Mouse (Mus musculus) 3134 (cell line): ENCODE results near the gene Copz2.
"Not testable (repeated sequence)": the region's sequence is repeated elsewhere in the genome, so short reads cannot be mapped to it uniquely, and the experiment has no call there.

ENCODE experiments used
- DNase-seq: peaks from one replicate; pipeline ENCODE4 v3.0.0-alpha.2; 2011; ENCODE audit warnings: low spot score; ENCODE audit not compliant: insufficient read length; ENCODE audit errors: extremely low read depth

The Copz2 gene

DNA sequence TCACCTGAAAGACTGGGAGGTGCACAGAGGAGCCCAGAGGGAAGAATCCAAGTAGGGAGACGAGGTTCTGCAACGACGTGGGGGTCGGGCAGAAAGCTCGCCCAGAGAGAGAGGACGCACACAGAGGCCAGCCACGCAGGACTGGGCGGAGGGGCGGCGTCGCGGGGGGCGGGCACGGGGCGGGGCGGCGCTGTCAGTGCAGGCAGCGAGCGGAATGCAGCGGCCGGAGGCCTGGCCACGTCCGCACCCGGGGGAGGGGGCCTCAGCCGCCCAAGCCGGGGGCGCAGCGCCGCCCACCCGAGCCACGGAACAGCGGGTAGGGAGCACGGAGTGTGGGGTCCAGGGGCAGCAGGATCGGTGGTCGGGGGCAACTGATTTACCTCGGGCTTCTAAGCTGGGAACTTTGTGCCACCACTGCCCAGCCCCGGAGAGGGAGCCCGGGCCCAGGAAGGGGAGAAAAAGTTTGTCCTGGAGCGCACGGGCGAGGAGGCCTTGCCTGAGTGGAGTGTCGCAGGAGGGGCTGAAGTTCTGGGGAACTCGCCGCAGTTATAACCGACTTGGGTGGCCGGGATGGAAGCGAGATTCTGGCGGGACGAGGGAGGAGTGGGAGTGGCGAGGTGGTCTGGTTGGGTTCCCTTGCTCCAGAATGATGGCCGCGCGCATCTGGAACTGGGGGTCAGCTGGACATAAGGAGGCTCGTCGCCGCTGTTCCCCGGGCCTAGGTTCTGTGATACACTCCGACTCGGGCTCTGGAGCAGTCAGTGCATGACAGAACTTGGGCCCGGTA, at the start of gene Copz2:
TSS of gene Copz2 (plus strand) at position 190 of the 787 bp plus-strand sequence.
- DNase-seq: peak; percentile 72

DNA sequence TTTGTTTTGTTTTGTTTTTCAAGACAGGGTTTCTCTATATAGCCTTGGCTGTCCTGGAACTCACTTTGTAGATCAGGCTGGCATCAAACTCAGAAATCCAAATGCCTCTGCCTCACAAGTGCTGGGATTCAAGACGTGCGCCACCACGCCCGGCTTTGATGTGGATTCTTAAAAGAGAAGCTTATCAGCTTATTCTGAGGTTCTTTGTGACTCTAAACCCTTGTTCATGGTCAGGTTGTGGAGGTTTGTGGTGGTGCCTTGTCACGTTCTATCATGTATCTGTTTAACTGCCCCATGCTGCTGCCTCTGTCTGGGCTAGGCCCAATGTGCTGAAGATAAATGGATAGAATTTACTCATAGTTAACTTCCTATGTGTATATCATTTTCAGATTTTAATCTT, 44.1 kb upstream of the Copz2 start:
- no peak for DNase-seq

DNA sequence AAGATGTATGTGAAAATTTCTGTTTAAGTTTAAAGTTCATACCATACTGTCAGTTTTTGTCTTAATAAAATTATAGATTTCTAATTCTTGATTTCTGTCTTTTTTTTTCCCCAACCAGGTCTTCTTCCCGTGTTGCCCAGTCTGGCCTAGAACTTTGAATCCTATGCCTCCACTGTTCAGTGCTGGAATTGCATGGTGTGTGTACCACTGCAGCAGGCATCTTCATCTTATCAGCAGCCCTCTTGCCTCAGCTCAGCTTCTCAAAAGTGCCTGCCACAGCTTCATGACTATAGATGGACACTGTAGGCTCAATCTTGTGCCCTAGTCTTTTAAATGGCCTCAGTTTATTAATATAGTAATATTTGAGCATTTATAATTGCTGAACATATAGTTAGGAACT, 41.6 kb upstream of the Copz2 start:
- DNase-seq: no peak

DNA sequence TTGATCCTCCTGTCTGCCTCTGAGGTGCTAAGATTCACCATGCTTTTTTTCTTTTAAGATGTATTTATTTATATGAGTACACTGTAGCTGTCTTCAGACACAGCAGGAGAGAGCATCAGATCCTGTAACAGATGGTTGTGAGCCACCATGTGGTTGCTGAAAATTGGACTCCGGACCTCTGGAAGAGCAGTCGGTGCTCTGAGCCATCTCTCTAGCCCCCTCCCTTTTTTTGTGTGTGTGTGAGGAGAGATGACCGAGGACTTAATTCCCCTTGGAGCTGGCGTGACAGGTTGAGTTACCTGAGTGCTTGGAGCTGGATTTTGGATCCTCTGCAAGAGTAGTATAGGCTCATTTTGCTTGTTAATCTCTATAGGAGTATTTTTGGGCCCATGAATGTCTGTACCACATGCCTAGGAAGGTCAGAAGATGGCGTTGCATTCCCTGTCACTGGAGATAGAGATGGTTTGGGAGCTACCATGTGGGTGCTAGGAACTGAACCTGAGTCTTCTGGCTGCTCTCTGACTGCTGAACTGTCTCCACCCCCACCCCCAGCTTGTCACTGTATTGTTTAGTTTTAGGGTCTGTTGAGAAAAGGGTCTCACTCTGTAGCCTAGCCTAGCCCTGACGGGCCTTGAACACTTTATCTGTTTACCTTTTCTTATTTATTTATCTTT, 40.0 kb upstream of the Copz2 start:
- no peak for DNase-seq

DNA sequence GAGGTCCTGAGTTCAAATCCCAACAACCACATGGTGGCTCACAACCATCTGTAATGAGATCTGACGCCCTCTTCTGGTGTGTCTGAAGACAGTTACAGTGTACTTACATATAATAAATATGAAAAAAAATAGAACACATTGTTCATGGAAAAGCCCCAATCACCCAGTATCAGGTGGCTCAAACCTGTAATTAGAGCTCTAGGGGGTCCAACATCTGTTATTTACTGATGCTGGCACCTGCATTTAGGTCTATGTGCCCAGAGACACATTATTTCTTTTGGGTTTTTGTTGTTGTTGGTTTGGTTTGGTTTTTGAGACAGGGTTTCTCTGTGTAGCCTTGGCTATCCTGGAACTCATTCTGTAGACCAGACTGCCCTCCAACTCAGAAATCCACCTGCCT, 38.5 kb upstream of the Copz2 start:
- DNase-seq: not testable (repeated sequence)

DNA sequence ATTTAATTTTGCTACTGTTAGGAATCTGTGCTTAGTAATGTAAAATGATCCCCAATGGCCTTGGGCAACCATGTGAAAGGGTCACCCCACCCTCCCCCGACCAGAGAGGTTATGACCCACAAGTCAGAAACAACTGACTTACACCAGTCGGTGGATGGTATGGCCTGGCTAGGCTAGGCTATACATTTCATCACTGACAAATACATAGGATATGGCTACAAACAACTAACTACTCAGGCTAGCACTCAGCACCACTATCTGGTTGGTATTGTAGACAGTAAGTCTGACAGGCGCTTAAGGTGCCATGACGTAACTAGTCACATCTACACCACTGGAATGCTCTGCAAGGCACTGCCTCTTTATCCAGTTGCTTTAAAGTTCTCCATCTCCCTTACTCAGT, 36.2 kb upstream of the Copz2 start:
- DNase-seq: no peak

DNA sequence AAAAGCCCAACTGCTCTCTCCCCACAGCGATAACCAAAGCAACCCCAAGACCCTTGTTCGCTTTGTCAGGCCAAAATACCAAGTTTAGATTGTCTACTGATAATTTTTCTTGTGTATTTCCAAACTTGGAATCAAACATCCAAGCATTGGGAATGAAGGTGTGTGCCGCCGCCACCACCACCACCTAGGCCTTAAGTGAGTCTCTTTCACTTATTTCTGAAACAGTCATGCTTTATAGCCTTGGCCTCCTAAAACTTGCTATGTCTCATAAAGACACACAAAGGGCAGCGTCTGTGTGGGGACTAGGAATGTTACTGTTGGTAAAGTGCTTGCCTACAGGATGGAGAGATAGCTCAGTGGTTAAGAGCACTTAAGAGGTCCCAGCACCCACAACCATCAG, 35.8 kb upstream of the Copz2 start:
- no peak for DNase-seq

DNA sequence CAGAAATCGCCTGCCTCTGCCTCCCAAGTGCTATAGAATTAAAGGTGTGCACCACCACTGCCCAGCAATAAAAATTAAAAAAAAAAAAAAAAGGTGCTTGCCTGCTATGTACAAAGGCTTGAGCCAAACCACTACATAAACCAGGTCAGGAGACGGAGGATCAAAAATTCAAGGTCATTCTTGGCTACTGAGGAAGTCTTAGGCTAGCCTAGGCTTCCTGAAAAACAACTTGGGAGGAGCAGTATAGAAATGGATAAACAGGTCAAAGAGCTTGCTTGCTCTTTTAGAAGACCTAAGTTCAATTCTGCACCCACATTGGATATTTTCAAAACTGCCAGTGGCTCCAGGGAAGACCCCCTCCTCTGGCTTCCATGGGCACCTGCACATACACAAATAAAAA, 35.2 kb upstream of the Copz2 start:
- DNase-seq: no peak

DNA sequence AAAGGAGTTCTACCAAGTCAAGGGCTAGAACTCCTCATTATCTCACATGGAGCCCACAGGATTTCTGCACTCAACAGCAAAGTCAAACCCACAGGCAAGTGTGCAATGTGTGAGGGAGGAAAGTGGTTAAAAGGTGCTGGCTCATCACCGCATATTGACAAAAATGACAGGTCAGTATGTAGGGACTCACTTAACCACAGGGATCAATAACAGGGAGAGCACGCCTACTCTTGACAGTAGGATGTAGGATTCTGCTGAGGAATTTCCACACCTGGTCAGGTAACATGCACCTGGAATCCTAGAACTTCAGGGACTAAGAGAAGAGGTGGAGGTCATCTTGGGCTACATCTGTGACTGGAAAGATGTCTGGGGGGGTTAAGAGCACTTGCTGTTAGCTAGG, 33.8 kb upstream of the Copz2 start:
- no peak for DNase-seq

DNA sequence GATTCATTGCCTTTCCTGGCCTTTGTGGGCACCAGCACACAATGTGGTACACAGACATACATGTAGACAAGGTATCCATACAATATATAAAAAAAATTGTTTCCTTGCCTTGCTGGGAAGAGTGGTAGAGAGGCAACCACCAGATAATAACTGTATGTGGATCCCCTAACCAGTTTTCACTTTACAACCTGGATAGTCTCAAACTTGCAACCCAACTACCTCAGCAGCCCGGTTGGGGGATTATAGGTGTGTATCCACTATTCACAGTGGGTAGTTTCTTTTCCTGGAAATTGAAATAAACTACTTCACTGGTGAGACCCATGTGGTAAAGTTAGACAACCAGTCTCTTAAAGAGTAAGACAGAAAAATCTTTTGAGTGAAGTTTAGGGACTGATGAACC, 33.2 kb upstream of the Copz2 start:
- DNase-seq: no peak

DNA sequence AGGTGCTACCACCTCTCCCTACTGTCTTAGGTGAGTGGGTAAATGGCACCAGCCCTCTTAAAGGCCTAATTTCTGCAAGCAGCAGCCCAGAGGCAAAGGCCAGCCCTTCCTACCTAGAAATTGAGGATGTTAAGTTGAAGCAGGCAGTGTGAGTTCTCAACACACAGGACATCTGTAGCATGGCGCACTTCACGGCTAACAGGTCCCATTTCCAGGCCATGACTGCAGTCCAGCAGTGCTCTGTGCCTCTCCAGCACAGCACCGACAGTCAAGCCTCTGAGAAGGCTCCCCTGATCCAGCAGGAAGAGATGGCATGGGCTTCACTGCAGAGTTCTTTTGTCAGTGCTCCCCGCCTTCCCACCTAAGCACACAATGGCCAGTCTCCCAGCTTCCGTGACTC, 32.7 kb upstream of the Copz2 start:
- no peak for DNase-seq

DNA sequence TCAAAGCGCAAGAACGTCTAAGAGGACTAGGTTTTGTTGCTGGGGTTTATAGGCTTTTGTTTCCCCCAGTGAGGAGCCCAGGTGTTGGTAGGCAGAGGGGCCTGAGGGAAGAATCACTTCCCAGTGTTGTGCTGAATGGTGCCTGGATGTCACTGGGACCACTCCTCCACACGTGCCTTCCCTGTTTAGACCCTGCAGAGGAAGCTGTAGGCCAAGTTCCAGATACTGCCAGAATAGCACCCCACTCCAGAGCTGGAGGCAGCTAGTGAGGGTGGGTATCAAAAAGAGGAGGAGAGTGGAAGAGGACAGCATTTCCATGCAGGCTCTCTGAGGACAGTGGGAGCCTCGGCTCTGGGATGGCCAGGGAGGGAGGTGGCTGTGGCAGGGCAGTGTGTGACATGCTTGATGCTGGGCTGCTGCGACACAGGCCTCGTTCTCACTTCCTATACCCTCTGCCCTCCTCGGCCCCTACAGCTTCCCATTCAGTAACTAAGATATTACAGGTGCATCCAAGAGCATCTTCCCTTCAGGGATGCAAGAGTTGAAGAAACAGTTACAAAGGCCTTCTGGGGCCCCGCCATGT, 31.5 kb upstream of the Copz2 start:
- DNase-seq: no peak

DNA sequence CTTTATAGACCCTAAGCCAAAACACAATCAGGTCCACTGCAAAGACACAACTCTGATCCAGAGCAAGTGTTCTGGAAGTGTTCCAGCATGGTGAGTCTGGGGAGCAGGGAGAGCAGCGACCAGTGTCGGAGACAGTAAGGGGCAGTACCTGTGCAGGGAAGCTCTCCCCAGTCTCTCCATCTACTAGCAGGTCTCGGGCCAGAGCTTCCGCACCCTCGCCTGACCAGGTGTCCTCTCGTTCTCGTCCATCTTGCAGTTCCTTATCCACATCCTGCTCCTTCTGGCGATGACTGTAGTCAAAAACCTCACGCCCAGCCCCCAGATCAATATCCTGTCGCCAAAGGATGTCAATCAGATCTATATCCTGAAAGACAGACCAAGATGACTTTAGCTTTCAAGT, 27.7 kb upstream of the Copz2 start:
- no peak for DNase-seq

DNA sequence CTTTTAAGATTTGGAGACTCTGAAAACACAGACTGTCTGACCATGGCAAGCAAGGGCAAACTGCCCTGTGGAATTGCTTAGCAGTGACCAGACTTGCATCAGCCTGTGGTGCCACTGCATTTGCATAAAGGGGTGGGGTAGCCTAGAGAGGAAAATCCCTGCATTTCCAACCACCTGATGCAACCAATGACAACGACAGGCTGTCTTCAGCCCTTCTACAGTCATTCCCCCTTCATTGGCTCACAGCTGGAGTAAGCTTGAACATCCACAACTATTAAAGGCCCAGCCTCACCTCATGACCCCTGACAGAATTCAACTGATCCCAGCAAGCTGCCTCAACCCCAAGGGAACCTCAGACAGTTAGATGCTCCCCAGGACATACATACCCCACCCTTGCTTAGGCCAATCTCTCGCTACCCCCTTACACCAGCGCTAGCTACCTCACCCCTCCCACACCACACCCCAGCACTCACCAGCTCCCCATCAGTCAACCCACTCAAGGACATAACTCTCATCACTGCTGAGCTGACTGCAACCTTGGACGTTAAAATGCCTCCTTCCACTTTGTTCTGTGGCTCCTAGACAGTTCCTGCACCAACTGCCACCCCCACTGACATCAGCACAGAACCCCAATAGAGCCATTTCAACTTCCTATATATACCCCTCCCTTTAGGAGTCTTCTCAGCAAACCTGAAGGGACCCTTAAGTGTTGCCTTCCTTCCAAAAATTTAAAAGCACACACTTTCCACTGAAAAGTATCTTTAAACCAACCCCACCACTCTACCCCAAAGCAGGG, 26.8 kb upstream of the Copz2 start:
- DNase-seq: peak; percentile 81

DNA sequence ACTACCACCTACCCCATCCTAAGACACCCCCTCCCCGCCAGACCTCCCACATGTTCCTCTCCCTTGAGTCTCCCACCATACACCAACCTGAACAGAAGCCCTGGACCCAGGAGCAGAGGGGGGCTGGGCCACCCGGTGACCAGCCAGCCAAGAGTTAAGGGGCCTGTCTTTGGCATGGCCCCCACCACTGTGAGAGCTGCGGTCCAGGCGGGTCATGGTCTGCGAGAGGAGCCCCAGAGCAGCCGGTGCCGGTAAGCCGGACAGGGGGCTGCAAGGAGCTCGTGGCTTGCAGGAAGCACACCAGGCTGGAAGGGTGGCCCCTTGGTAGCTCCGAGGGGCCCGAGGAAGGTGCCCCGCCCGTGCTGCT, 26.2 kb upstream of the Copz2 start:
- no peak for DNase-seq

DNA sequence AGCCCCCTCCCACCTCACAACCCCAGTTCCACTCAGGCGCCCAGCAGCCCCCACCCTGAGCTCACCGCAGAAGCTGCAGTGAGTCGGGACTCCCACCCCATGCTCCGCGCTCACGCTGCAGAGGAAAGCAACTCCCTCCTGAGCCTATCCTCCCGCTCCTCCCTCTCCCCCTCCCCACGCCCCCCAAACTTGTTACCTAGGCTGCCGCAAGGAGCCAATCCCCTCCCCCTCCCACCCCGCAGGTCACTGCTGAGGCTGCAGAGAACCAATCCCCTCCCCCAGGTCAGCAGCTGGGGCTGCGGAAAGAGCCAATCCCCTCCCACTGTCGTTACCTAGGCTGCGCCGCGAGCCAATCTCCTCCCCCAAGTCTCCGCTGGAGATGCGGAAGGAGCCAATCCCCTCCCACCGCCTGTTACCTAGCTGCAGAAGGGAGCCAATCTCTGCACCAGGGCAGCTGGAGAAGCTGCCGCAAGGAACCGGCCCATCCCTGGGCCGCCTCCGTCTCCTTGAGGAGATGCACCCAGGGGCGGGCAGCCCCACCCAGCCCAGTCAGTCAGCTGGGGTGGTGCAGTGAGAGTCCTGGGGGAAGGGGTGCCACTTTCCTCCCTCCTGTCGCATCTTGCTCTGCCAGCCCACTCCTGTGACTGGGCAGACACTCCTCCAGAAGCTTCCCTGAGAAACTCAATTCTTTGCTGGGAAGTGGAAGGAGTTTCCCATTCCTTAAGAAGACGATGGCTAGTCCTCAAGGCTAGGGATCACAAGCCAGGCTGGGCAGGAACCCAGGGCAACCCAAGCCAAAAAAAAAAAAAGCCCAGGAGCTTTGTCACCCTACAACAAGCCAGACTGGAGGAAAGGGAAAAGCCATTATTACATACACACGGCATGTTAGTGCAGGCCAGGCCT, 25.5 kb upstream of the Copz2 start:
- peak; percentile 97 for DNase-seq

DNA sequence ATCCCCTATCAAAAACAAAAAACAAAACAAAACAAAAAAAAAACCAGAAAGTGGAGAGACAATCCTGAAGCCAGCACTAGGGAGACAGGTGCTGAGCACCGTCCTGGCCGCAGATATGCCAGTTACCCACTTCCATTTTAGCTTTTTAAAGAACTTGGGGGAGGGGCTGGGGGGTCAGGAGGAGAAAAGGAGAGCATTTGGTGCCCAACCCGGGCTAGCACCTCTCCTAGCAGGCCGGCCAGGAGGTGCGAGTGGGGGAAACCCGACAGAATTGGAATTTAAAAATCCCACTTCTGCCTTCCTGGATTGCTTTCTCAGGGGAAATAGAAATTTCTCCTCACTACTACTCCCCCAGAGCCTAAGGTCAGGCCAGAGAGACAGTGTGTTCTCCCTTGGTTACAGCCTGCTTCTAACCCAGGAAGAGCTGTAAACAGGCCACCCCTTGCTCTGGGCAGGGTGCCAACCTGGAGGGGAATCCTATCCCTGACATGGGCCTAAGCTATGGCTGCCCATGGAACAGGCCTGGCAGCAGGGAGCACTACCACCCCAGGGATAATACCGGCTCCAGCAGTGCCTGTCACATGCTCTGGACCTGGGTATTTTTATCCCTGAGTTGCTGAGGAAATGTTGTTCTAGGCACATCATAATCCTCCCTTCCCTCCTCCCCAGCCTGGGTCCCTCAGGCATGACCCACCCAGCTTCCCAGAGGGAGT, 24.7 kb upstream of the Copz2 start:
- peak; percentile 45 for DNase-seq

DNA sequence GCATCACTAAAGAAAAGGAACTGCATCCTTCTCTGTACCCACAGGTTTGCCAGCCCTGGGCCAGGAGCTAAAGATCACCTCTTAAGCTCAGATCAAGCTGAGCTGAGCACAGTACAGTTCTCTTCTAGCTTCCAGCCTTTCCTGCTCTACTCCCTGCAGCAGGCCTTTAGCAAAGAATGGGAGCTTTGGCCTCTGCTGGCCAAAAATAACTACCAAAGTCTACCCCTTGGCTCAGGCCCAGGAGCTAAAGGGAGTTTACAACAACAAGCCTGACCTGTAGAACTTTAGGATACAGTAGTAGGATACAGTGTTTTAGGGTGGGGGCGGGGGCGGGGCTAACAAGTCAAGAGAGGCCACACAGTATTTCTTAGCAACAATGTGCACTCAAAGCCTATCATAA, 23.2 kb upstream of the Copz2 start:
- DNase-seq: no peak

DNA sequence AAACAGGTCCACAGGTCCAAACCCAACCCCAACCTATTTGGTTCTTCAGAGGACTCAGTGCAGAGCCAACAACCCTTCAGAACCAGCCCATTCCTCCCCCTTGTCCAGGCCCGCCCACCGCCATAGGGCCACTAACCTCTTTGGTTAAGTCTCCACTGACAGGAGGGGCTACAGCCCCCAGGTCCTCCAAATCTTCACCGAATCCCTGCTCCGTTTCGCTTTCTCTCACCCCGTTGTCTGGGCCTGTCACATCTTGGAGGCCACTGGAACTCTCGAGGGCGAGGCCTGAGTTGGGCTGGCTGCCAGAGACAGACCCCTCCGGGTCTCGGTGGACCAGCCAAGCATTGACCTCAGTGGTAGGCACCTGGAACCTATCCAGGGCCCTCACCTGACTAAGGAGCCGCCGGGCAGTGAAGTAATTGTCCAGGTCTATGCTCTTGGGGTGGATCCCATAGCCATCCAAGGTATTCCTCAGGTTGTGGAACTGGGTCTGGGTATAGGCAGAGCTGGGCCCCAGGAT, 22.5 kb upstream of the Copz2 start:
- DNase-seq: no peak
